8 mouse cellular contexts compared by ENCODE assay signal in genomic region chr15:79545496-79545895, GRCm38 (mm10). TPM values are rescaled to one million over a fixed set of nuclear protein-coding genes. Genes with fewer than 3 reads are reported as not detected.
DNase-seq lines count a peak whose midpoint lies in the region; ATAC-seq and TF ChIP-seq lines count a peak whose summit lies in the region.

No protein-coding gene starts in this region.

- no peak for ATAC-seq in lung, postnatal 0 days
- ATAC-seq in embryonic facial prominence, embryonic 15.5 days (ENCODE audit: insufficient number of reproducible peaks, low FRiP score, low TSS enrichment, low read depth) = no peak
- no peak for ATAC-seq in limb, embryonic 12.5 days (ENCODE audit: insufficient number of reproducible peaks, insufficient read depth, low FRiP score, low TSS enrichment, low read depth)

- peak overlapping the region; percentile 64 for H3K4me2 ChIP-seq in lung, postnatal 0 days (replicated peaks; ENCODE audit: low read depth, low read length)
- peak overlapping the region; percentile 64 for H3K4me2 ChIP-seq in embryonic facial prominence, embryonic 15.5 days (replicated peaks)
- peak overlapping the region; percentile 78 for H3K4me2 ChIP-seq in limb, embryonic 12.5 days

- H3K27me3 ChIP-seq in lung, postnatal 0 days (replicated peaks; ENCODE audit: insufficient read depth, low read length) = no peaks in the 10 kb centered on the region
- H3K27me3 ChIP-seq in embryonic facial prominence, embryonic 15.5 days = no peaks in the 10 kb centered on the region
- H3K27me3 ChIP-seq in limb, embryonic 12.5 days = no peaks in the 10 kb centered on the region; the same call in 1 of the 2 replicates

- peak overlapping the region; percentile 100 for H3K9ac ChIP-seq in lung, postnatal 0 days (replicated peaks; ENCODE audit: low read depth)
- peak overlapping the region; percentile 98 for H3K9ac ChIP-seq in embryonic facial prominence, embryonic 15.5 days
- peak overlapping the region; percentile 98 for H3K9ac ChIP-seq in limb, embryonic 12.5 days (replicated peaks)

- no peak for TF ChIP-seq POLR2A in olfactory bulb, adult 2 months (IDR thresholded peaks at IDR 0.05; ENCODE audit: insufficient read depth, low read depth, low read length)

- peak overlapping the region; percentile 100 for H3K27ac ChIP-seq in lung, postnatal 0 days (ENCODE audit: low read length)
- H3K27ac ChIP-seq in embryonic facial prominence, embryonic 15.5 days (replicated peaks) = peak overlapping the region; percentile 99
- H3K27ac ChIP-seq in limb, embryonic 12.5 days = peak overlapping the region; percentile 97
- peak overlapping the region; percentile 86 for H3K27ac ChIP-seq in olfactory bulb, adult 2 months (ENCODE audit: insufficient read depth, low read depth, low read length)

- TF ChIP-seq EP300 in lung, postnatal 0 days (IDR thresholded peaks at IDR 0.05) = no peak

- H3K9me3 ChIP-seq in lung, postnatal 0 days (ENCODE audit: low read length) = no peaks in the 10 kb centered on the region
- no peaks in the 10 kb centered on the region for H3K9me3 ChIP-seq in embryonic facial prominence, embryonic 15.5 days (replicated peaks)
- no peaks in the 10 kb centered on the region for H3K9me3 ChIP-seq in limb, embryonic 12.5 days

- WGBS in lung, postnatal 0 days = 2% methylated on average over 3 of the region's 3 CpGs
- WGBS in embryonic facial prominence, embryonic 15.5 days = 2% methylated on average over 3 of the region's 3 CpGs
- WGBS in limb, embryonic 12.5 days = 6% methylated on average over 3 of the region's 3 CpGs
- 0% methylated on average over 3 of the region's 3 CpGs for WGBS in olfactory bulb, adult 2 months

- peaks cover 15% of the 10 kb centered on the region for H3K36me3 ChIP-seq in lung, postnatal 0 days (ENCODE audit: insufficient read depth, low read length)
- H3K36me3 ChIP-seq in embryonic facial prominence, embryonic 15.5 days = peaks cover 34% of the 10 kb centered on the region
- peaks cover 40% of the 10 kb centered on the region for H3K36me3 ChIP-seq in limb, embryonic 12.5 days

- peaks cover 15% of the 10 kb centered on the region for H3K4me1 ChIP-seq in lung, postnatal 0 days (ENCODE audit: insufficient read depth, low read depth, low read length)
- peaks cover 21% of the 10 kb centered on the region for H3K4me1 ChIP-seq in embryonic facial prominence, embryonic 15.5 days
- peaks cover 13% of the 10 kb centered on the region for H3K4me1 ChIP-seq in limb, embryonic 12.5 days (replicated peaks)
- H3K4me1 ChIP-seq in olfactory bulb, adult 2 months (ENCODE audit: control insufficient read depth, insufficient read depth, low read length) = peaks cover 6% of the 10 kb centered on the region

- no peak for TF ChIP-seq CTCF in lung, postnatal 0 days (IDR thresholded peaks at IDR 0.05)
- no peak for TF ChIP-seq CTCF in olfactory bulb, adult 2 months (IDR thresholded peaks at IDR 0.05; ENCODE audit: insufficient read depth, low read depth, low read length)

- peak; percentile 57 for DNase-seq in lung, postnatal 0 days (ENCODE audit: low spot score)
- DNase-seq in lung, postnatal 25 days (ENCODE audit: low spot score) = no peak
- no peak for DNase-seq in layer of hippocampus, postnatal 25 days (ENCODE audit: extremely low spot score in 1 of 2, low spot score in 1 of 2)
- DNase-seq in cerebellum, adult 11 months = no peak
- no peak for DNase-seq in adrenal gland, adult 2 months

- peak overlapping the region; percentile 99 for H3K4me3 ChIP-seq in lung, postnatal 0 days (ENCODE audit: low read depth, low read length)
- peak overlapping the region; percentile 94 for H3K4me3 ChIP-seq in embryonic facial prominence, embryonic 15.5 days (replicated peaks)
- peak overlapping the region; percentile 85 for H3K4me3 ChIP-seq in limb, embryonic 12.5 days (replicated peaks)
- peak overlapping the region; percentile 58 for H3K4me3 ChIP-seq in olfactory bulb, adult 2 months (ENCODE audit: insufficient read depth, low read depth, low read length)

RNA-seq across cellular contexts. Expression of gene Ddx17, which starts 1.0 kb away (rescaled TPM):
- 28.3 and 39.6 TPM in 2 replicates for polyA plus RNA-seq in lung, postnatal 0 days (2015; fragmentation: Nextera tagmentation; extraction: Ambion mirVana)
- 48.5 and 55.1 TPM in 2 replicates for polyA plus RNA-seq in embryonic facial prominence, embryonic 15.5 days (2015; fragmentation: Nextera tagmentation; extraction: Ambion mirVana)
- 67.4 and 68.6 TPM in 2 replicates for polyA plus RNA-seq in limb, embryonic 12.5 days (2016; fragmentation: Nextera tagmentation; extraction: Ambion mirVana)
- 399 and 583 TPM in 2 replicates for polyA plus RNA-seq in olfactory bulb, adult 2 months (2012; ENCODE audit: insufficient read depth, insufficient read length, low replicate concordance, missing spikeins)
- 100 to 1,000 TPM; 275 to 348 TPM for total RNA-seq in layer of hippocampus, postnatal 25 days (2021)
- total RNA-seq in adrenal gland, adult 2 months (2021) = 100 to 1,000 TPM; 230 to 248 TPM
- 245 and 257 TPM in 2 replicates for polyA plus RNA-seq in adrenal gland, adult 2 months (2012; rRNA removed)

RNA-seq across cellular contexts. Expression of gene Kdelr3, which starts 29.3 kb away (rescaled TPM):
- polyA plus RNA-seq in lung, postnatal 0 days (2015; fragmentation: Nextera tagmentation; extraction: Ambion mirVana) = 54.3 and 64.5 TPM in 2 replicates
- 168 and 178 TPM in 2 replicates for polyA plus RNA-seq in embryonic facial prominence, embryonic 15.5 days (2015; fragmentation: Nextera tagmentation; extraction: Ambion mirVana)
- polyA plus RNA-seq in limb, embryonic 12.5 days (2016; fragmentation: Nextera tagmentation; extraction: Ambion mirVana) = 35.9 and 42.8 TPM in 2 replicates
- polyA plus RNA-seq in olfactory bulb, adult 2 months (2012; ENCODE audit: insufficient read depth, insufficient read length, low replicate concordance, missing spikeins) = not detected in 2 replicates
- under 1 TPM; 0.37 to 0.68 TPM for total RNA-seq in layer of hippocampus, postnatal 25 days (2021)
- 1 to 10 TPM; 1.9 to 4.1 TPM for total RNA-seq in adrenal gland, adult 2 months (2021)
- polyA plus RNA-seq in adrenal gland, adult 2 months (2012; rRNA removed) = 2.9 and 3.1 TPM in 2 replicates

RNA-seq across cellular contexts. Expression of gene Kcnj4, which starts 40.5 kb away (rescaled TPM):
- polyA plus RNA-seq in lung, postnatal 0 days (2015; fragmentation: Nextera tagmentation; extraction: Ambion mirVana) = not detected in 2 replicates
- 0.14 and 0.15 TPM in 2 replicates for polyA plus RNA-seq in embryonic facial prominence, embryonic 15.5 days (2015; fragmentation: Nextera tagmentation; extraction: Ambion mirVana)
- polyA plus RNA-seq in limb, embryonic 12.5 days (2016; fragmentation: Nextera tagmentation; extraction: Ambion mirVana) = not detected in 2 replicates
- polyA plus RNA-seq in olfactory bulb, adult 2 months (2012; ENCODE audit: insufficient read depth, insufficient read length, low replicate concordance, missing spikeins) = 142 TPM in 1 of 2 replicates, not detected in the other
- total RNA-seq in layer of hippocampus, postnatal 25 days (2021) = 10 to 100 TPM; 85.0 to 86.9 TPM
- 1 to 10 TPM in 1 of 2 experiments, under 1 TPM in 1; 0.20 to 6.3 TPM for total RNA-seq in adrenal gland, adult 2 months (2021)
- polyA plus RNA-seq in adrenal gland, adult 2 months (2012; rRNA removed) = 0.36 and 3.8 TPM in 2 replicates

RNA-seq across cellular contexts. Expression of gene Dmc1, which starts 59.4 kb away (rescaled TPM):
- polyA plus RNA-seq in lung, postnatal 0 days (2015; fragmentation: Nextera tagmentation; extraction: Ambion mirVana) = 0.90 and 1.2 TPM in 2 replicates
- polyA plus RNA-seq in embryonic facial prominence, embryonic 15.5 days (2015; fragmentation: Nextera tagmentation; extraction: Ambion mirVana) = 2.2 and 2.5 TPM in 2 replicates
- polyA plus RNA-seq in limb, embryonic 12.5 days (2016; fragmentation: Nextera tagmentation; extraction: Ambion mirVana) = 2.0 and 2.1 TPM in 2 replicates
- not detected in 2 replicates for polyA plus RNA-seq in olfactory bulb, adult 2 months (2012; ENCODE audit: insufficient read depth, insufficient read length, low replicate concordance, missing spikeins)
- total RNA-seq in layer of hippocampus, postnatal 25 days (2021) = under 1 TPM; 0.57 to 0.92 TPM
- total RNA-seq in adrenal gland, adult 2 months (2021) = 1 to 10 TPM in 1 of 2 experiments, under 1 TPM in 1; 0.86 to 2.0 TPM
- polyA plus RNA-seq in adrenal gland, adult 2 months (2012; rRNA removed) = 0.08 and 0.25 TPM in 2 replicates

Comparison
In these comparisons a context has a peak if more than half of its experiments do, and no peak if none do; other contexts are left out.
1. RNA of gene Kcnj4, which starts 40.5 kb away (polyA plus RNA-seq): 142 TPM in olfactory bulb, adult 2 months; 0.36 to 3.8 TPM in adrenal gland, adult 2 months, 0.14 to 0.15 TPM in embryonic facial prominence, embryonic 15.5 days, not detected in limb, embryonic 12.5 days and not detected in lung, postnatal 0 days; every median in the first group is over 10 times any median in the second.
2. Peak in every context shown above with its lines, with median percentiles within 50 percentile points of each other: H3K27ac ChIP-seq, H3K4me2 ChIP-seq, H3K4me3 ChIP-seq and H3K9ac ChIP-seq.